15 mouse cellular contexts compared by ENCODE assay signal in the genomic region with DNA sequence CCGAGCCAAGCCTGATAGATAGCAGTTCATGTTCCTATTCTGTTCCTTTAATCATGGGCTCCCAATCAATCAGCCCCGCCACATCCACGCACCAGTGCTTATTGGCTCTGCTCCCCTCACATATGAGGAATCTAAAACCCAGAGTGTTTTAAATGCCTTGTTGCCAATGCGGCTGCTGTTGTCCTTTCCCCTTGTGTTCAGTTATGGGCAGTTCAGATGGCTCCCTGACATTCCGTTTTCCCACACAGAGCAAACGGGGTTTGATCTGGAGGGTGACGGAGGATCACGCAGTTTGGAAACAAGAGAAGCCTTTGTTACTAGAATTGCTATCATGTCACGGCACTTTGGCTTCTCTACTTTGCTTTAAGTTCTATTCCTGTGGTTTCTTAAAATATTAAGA.
"Had no signal": no experiment of that assay in that cellular context is flagged by ENCODE, and none has a peak within 500 bp of the region (broad histone marks: within the 10 kb centered on the region; RNA-seq: fewer than 3 reads in every experiment).

No protein-coding gene starts in this region.

- DNase-seq: kidney, adult 11 months; kidney, postnatal 10 days; kidney, postnatal 4 days; liver; liver, embryonic 13.5 days; liver, postnatal 0 days; right cerebral cortex, adult 18-20 months; right cerebral cortex, postnatal 25 days; thymus, postnatal 4 days had no signal

- H3K27me3 ChIP-seq: liver, embryonic 13.5 days; megakaryocyte, embryonic 14.5 days; midbrain, embryonic 12.5 days had no signal

- H3K4me3 ChIP-seq: layer of hippocampus, adult 2 months; liver, embryonic 13.5 days; megakaryocyte, embryonic 14.5 days; midbrain, embryonic 12.5 days had no signal

- H3K27ac ChIP-seq: layer of hippocampus, adult 2 months; liver, embryonic 13.5 days; macrophage; midbrain, embryonic 12.5 days had no signal

- H3K36me3 ChIP-seq: liver, embryonic 13.5 days; midbrain, embryonic 12.5 days had no signal

- H3K4me2 ChIP-seq: liver, embryonic 13.5 days; midbrain, embryonic 12.5 days had no signal

- H3K9ac ChIP-seq: liver, embryonic 13.5 days; liver, postnatal 0 days; midbrain, embryonic 12.5 days had no signal

- H3K4me1 ChIP-seq: liver, embryonic 13.5 days; midbrain, embryonic 12.5 days had no signal

- ATAC-seq: inflammation-experienced regulatory T-cells, adult 6 months; liver, postnatal 0 days; midbrain, embryonic 16.5 days had no signal

- H3K9me3 ChIP-seq: liver, embryonic 13.5 days; megakaryocyte, embryonic 14.5 days; midbrain, embryonic 12.5 days had no signal
